Mouse (Mus musculus) midbrain, embryonic 12.5 days (tissue): ENCODE measurements around the gene Ttc6. TPM values are rescaled to one million over a fixed set of nuclear protein-coding genes. Genes with fewer than 3 reads are reported as not detected.

Source experiments
- ATAC-seq: fragments of 200-750 bp; cut with Nextera tagmentation; 2 replicates; pipeline ENCODE4 v1.8.0; 2017; ENCODE audit warnings: low read depth, moderate TSS enrichment, moderate library complexity; ENCODE audit not compliant: low FRiP score
- H3K27ac ChIP-seq: fragments of 300-500 bp; sonication (generic); replicated peaks from 2 replicates; pipeline ENCODE4 v1.5.1; 2016; ENCODE audit warnings: mild to moderate bottlenecking
- H3K27me3 ChIP-seq: fragments of 300-500 bp; sonication (generic); 2 replicates; pipeline ENCODE4 v1.6.1; 2016; ENCODE audit warnings: mild to moderate bottlenecking
- H3K36me3 ChIP-seq: fragments of 300-500 bp; sonication (generic); 2 replicates; pipeline ENCODE4 v1.6.1; 2016
- H3K4me1 ChIP-seq: fragments of 300-500 bp; sonication (generic); 2 replicates; pipeline ENCODE4 v1.6.1; 2016
- H3K4me2 ChIP-seq: fragments of 300-500 bp; sonication (generic); replicated peaks from 2 replicates; pipeline ENCODE4 v1.6.1; 2016; ENCODE audit warnings: mild to moderate bottlenecking, moderate library complexity
- H3K4me3 ChIP-seq: fragments of 300-500 bp; sonication (generic); 2 replicates; pipeline ENCODE4 v1.5.1; 2016; ENCODE audit warnings: mild to moderate bottlenecking
- H3K9ac ChIP-seq: fragments of 300-500 bp; sonication (generic); replicated peaks from 2 replicates; pipeline ENCODE4 v1.6.1; 2016; ENCODE audit warnings: mild to moderate bottlenecking, moderate library complexity
- H3K9me3 ChIP-seq: fragments of 300-500 bp; sonication (generic); 2 replicates; pipeline ENCODE4 v1.6.1; 2016; ENCODE audit warnings: mild to moderate bottlenecking
- WGBS: fragments of 180-500 bp; shearing (Covaris S2); methylation state at CpG from one replicate; pipeline ENCODE4 v1.1.7; 2016; 5-methylcytosine and 5-hydroxymethylcytosine counted together
- polyA plus RNA-seq: library from polyadenylated mRNA; unstranded; fragments of >200 nt; fragmentation: Nextera tagmentation; extraction: Ambion mirVana; gene quantifications from 2 replicates; pipeline ENCODE4 v1.2.1, GENCODE M21; 2016

The Ttc6 gene
- polyA plus RNA-seq, 1 experiment from 2014 or later, result 3.6 TPM

- Histone ChIP-seq H3K27ac (no peak overlapping the region), H3K4me1 (no peaks in the 10 kb centered on the region), H3K9ac (no peak overlapping the region), H3K9me3 (no peaks in the 10 kb centered on the region), H3K4me3 (no peak overlapping the region), H3K36me3 (no peaks in the 10 kb centered on the region), H3K27me3 (no peaks in the 10 kb centered on the region), H3K4me2 (no peak overlapping the region)
- WGBS, result 69% methylated on average over 5 of the region's 5 CpGs
- no peak for ATAC-seq
Measured at GRCm38 (mm10) chr12:57607624-57608023, 43.7 kb downstream of the Ttc6 start.

DNA sequence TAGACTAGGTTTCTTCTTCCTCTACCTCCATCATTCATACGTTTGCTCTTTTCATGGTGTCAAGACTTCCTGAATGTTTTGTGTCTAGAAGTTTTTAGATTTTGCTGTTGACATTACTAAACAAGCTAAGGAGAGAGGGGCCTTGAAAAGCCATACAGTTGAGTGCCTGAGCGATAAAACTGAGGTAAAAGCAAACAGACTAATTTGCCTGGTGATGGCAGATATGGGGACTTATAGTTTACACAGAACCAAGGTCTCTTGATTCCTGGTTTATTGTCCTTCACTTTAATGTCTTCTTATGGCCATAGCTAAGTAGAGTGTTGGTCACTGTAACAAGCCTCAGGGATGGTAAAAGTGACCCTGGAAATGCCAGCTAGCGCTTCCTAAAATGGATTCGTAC lies 51.2 kb downstream of the Ttc6 start:
- Histone ChIP-seq H3K4me1 (no peaks in the 10 kb centered on the region), H3K4me2 (no peak overlapping the region)
- 88% methylated on average over 4 of the region's 4 CpGs for WGBS

DNA sequence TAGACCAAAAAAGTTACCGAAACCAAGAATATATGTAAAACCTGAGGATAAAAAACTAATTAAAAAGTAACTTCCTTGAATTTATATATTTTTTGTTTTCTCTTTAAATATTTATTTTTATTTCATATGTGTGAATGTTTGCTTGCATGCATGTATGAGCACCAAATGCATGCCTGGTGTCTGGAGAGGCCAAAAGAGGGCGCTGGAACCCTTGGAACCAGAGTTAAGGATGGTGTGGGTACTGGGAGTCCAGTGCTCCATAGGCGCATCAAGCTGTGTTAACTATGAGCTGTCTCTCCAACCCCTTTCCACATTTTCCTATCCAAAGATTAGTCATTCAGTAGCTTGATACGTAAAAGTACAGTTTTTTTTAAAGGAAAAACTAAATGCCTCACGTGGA lies 58.1 kb downstream of the Ttc6 start:
- no peak overlapping the region for H3K4me2 ChIP-seq
- no peak overlapping the region for H3K4me3 ChIP-seq
- no peak for ATAC-seq
- no peak overlapping the region for H3K9ac ChIP-seq
- no peaks in the 10 kb centered on the region for H3K36me3 ChIP-seq
- no peaks in the 10 kb centered on the region for H3K27me3 ChIP-seq
- WGBS, result 70% methylated on average over 5 of the region's 5 CpGs
- no peak overlapping the region for H3K27ac ChIP-seq
- H3K9me3 ChIP-seq, result no peaks in the 10 kb centered on the region
- no peaks in the 10 kb centered on the region for H3K4me1 ChIP-seq

More for the DNA sequence above, 51.2 kb downstream of the Ttc6 start:
- Histone ChIP-seq H3K36me3 (no peaks in the 10 kb centered on the region), H3K4me3 (no peak overlapping the region), H3K27ac (no peak overlapping the region), H3K9ac (no peak overlapping the region), H3K9me3 (no peaks in the 10 kb centered on the region), H3K27me3 (no peaks in the 10 kb centered on the region)
- no peak for ATAC-seq

DNA sequence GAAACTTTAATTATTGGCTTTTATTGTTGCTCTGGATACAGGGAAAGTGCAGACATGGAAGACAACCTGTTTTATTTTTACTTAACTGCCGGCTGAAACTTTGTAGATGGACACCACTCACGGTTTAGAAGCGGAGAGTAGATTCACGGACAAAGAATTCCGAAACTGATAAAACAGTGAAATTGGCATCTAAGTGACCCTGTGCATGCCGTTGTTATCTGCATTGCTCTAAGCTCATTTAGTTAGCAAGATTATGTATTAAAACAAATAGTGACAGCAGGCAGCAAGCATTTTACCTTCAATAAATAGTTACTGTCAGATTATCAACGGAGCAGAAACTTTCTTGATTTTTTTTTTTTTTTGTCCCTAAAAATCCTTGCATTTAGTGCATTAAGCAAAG lies 59.4 kb downstream of the Ttc6 start:
- H3K4me2 ChIP-seq, result no peak overlapping the region
- H3K9ac ChIP-seq, result no peak overlapping the region
- no peaks in the 10 kb centered on the region for H3K9me3 ChIP-seq
- ATAC-seq, result no peak
- H3K27me3 ChIP-seq, result no peaks in the 10 kb centered on the region
- WGBS, result 56% methylated on average over 7 of the region's 7 CpGs
- no peak overlapping the region for H3K27ac ChIP-seq
- H3K4me3 ChIP-seq, result no peak overlapping the region
- H3K36me3 ChIP-seq, result no peaks in the 10 kb centered on the region
- H3K4me1 ChIP-seq, result no peaks in the 10 kb centered on the region

DNA sequence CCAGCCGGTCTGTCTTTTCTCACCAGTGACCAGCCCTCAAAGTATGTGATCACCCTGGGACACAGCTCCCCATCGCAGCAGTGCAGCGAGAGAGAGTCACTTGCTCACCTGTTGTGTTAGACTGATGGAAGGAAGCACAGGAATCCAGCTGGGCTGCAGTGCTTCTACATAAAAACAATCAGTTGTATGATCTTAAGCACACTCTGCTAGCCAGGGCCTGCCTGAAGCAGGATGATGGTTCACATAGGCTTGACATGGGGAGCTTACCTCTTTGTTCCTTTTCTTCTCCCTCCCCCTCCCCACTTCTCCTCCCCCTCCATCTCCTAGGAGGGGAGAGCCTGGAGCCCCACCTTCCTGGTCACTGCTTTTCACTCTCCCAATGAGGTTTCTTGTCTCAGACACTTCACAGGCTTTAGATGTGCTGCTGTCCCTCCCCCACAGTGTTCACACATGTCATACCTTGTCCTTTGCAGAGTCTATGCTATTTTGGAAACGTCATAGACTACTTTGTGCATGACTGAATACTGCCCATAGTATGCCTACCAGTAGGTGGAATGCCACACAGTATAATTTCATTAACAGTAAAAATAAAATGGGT lies 60.2 kb downstream of the Ttc6 start:
- no peaks in the 10 kb centered on the region for H3K27me3 ChIP-seq
- no peak overlapping the region for H3K9ac ChIP-seq
- H3K4me2 ChIP-seq, result no peak overlapping the region
- WGBS, result 26% methylated on average over 4 of the region's 4 CpGs
- peak; percentile 30; the same call in 1 of the 2 replicates for ATAC-seq
- no peaks in the 10 kb centered on the region for H3K36me3 ChIP-seq
- H3K4me1 ChIP-seq, result no peaks in the 10 kb centered on the region
- no peaks in the 10 kb centered on the region for H3K9me3 ChIP-seq
- H3K4me3 ChIP-seq, result no peak overlapping the region
- H3K27ac ChIP-seq, result no peak overlapping the region

- no peaks in the 10 kb centered on the region for H3K9me3 ChIP-seq
- H3K36me3 ChIP-seq, result no peaks in the 10 kb centered on the region
- no peak overlapping the region for H3K9ac ChIP-seq
- H3K4me3 ChIP-seq, result no peak overlapping the region
- H3K4me1 ChIP-seq, result no peaks in the 10 kb centered on the region
- ATAC-seq, result no peak
- 88% methylated on average over 4 of the region's 4 CpGs for WGBS
- H3K4me2 ChIP-seq, result no peak overlapping the region
- H3K27ac ChIP-seq, result no peak overlapping the region
- H3K27me3 ChIP-seq, result no peaks in the 10 kb centered on the region
Measured at GRCm38 (mm10) chr12:57650011-57650410, 86.1 kb downstream of the Ttc6 start.

DNA sequence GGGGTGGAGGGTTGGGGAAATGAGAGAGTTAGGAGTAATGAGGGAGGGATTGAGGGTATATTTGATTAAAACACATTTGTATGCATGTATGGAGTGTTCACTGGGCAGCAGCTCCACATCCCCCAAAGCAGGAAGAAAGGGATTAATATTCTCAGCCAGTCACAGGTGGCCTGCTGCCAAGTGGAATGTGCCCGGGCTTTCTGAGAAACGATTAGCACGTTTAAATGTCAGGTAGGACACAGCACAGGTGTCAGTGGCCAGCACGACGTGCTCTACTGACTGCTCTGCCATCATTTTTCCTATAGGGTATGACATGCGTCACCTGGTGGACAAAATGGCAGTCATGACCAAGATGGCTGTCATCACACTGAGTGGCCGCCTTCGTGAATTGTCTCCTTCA lies 86.8 kb downstream of the Ttc6 start:
- H3K4me2 ChIP-seq, result no peak overlapping the region
- H3K9me3 ChIP-seq, result no peaks in the 10 kb centered on the region
- H3K9ac ChIP-seq, result no peak overlapping the region
- no peak for ATAC-seq
- no peak overlapping the region for H3K4me3 ChIP-seq
- no peaks in the 10 kb centered on the region for H3K27me3 ChIP-seq
- no peaks in the 10 kb centered on the region for H3K4me1 ChIP-seq
- H3K27ac ChIP-seq, result no peak overlapping the region
- 88% methylated on average over 8 of the region's 8 CpGs for WGBS
- no peaks in the 10 kb centered on the region for H3K36me3 ChIP-seq

DNA sequence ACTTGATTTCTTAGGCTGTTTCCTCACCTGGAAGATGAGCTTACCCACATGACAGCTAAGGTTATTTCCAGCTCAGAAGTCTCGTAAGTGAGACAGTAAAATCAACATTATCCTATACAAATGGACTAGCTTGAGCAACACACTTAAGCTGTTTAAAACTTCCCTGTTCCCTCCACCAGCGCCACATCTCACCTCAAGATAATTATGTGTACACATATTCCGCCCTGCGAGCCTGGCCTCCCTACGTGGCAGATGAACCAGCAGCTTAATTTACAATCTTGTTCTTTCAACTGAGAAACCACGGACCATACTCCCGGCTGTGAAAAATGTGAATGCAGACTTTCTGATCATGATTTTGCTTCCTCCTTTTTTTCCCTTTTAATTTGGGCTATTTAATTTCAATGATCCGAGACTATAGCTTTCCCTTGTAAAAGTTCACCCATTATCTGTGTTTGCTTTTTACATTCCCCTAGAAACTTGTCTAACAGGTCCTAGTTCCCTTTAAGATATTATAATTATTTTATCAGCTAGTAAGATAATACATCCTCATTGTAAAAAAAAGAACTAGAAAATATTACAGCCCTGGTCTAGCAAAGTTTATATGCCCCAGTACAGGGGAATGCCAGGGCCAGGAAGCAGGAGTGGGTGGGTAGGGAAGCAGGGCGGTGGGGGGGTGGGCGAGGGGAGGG lies 99.2 kb downstream of the Ttc6 start:
- Histone ChIP-seq H3K27me3 (no peaks in the 10 kb centered on the region), H3K27ac (no peak overlapping the region), H3K4me2 (no peak overlapping the region), H3K9ac (no peak overlapping the region), H3K4me1 (no peaks in the 10 kb centered on the region), H3K9me3 (no peaks in the 10 kb centered on the region), H3K36me3 (no peaks in the 10 kb centered on the region), H3K4me3 (no peak overlapping the region)
- 76% methylated on average over 10 of the region's 10 CpGs for WGBS
- ATAC-seq, result no peak

DNA sequence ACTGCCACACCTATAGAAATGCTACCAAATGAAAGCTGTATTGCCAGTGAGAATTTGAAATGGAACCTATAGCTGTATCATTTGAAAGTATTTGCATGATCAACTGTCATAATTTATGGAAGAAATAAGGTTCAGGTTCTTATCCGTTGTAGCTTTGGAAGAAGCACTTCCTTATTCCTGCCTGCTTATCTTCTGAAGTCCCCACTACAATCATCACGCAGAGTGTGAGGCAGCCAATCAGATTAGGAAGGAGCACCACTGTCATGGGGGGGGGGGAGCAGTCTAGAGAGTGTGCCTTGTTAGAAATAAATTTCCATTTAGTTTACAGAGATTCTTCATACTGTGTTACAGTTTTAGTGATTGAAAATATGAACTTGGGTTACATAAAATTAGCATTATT lies 108.5 kb downstream of the Ttc6 start:
- Histone ChIP-seq H3K27me3 (no peaks in the 10 kb centered on the region), H3K4me2 (no peak overlapping the region), H3K9me3 (no peaks in the 10 kb centered on the region), H3K36me3 (no peaks in the 10 kb centered on the region), H3K4me1 (no peaks in the 10 kb centered on the region), H3K27ac (no peak overlapping the region), H3K9ac (no peak overlapping the region), H3K4me3 (no peak overlapping the region)
- ATAC-seq, result no peak
- 87% methylated on average over 2 of the region's 2 CpGs for WGBS

- ATAC-seq, result 0 out of 2 replicates have a peak, but pooled peaks have one; percentile 27
- WGBS, result 38% methylated on average over 9 of the region's 9 CpGs
Measured at GRCm38 (mm10) chr12:57684967-57685423, 121.1 kb downstream of the Ttc6 start.

DNA sequence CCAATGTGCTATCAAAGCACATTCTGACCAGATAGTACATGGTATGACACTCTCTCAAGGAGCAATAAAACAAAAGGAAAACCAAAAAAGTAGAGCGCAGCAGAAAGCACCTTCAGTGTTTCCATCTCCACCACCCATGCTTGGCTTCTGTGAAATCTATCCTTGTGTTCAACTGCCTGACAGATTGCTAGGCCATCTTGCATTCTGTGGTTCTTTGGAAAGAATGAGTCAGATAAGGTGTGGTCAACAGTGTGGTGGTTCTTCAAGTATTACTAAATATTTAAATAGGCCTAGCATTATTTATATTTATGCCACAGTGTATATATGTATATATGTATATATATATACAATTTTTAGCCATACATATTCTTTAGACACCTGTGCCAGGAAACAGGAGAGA lies 146.1 kb downstream of the Ttc6 start:
- no peak overlapping the region for H3K4me2 ChIP-seq
- no peak overlapping the region for H3K4me3 ChIP-seq
- no peaks in the 10 kb centered on the region for H3K36me3 ChIP-seq
- H3K4me1 ChIP-seq, result peaks cover 7% of the 10 kb centered on the region; the same call in 1 of the 2 replicates
- H3K27ac ChIP-seq, result no peak overlapping the region
- 97% methylated on average over 1 of the region's 1 CpGs for WGBS
- H3K9ac ChIP-seq, result no peak overlapping the region
- no peaks in the 10 kb centered on the region for H3K27me3 ChIP-seq
- ATAC-seq, result no peak
- H3K9me3 ChIP-seq, result no peaks in the 10 kb centered on the region

More at GRCm38 (mm10) chr12:57684967-57685423, 121.1 kb downstream of the Ttc6 start:
- Histone ChIP-seq H3K27ac (no peak overlapping the region), H3K9ac (no peak overlapping the region), H3K9me3 (no peaks in the 10 kb centered on the region), H3K36me3 (no peaks in the 10 kb centered on the region), H3K27me3 (no peaks in the 10 kb centered on the region), H3K4me1 (peaks cover 4% of the 10 kb centered on the region; the same call in 1 of the 2 replicates), H3K4me3 (no peak overlapping the region), H3K4me2 (no peak overlapping the region)

DNA sequence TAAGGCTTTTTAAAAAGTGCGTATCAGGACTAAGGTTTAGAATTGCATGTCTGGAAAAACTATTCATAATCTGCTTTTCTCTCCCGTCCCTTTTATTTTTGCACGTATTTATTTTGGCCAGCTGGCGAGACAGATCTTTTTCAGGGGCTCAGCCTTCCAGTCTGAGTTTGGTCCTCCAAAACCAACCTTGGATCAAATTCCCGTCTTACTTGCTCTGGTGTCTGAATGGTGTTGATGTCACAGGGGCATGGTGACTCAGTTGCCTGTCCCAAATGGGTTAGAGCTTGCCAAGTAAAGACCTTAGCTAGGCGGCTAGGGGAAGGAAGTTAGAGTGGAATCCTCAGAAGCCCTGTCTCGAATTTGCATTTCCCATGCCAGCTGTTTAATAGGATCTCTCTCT lies 200.8 kb downstream of the Ttc6 start:
- no peak overlapping the region for H3K4me2 ChIP-seq
- H3K27ac ChIP-seq, result no peak overlapping the region
- H3K9me3 ChIP-seq, result no peaks in the 10 kb centered on the region
- no peak for ATAC-seq
- H3K4me3 ChIP-seq, result no peak overlapping the region
- H3K36me3 ChIP-seq, result no peaks in the 10 kb centered on the region
- no peak overlapping the region for H3K9ac ChIP-seq
- no peaks in the 10 kb centered on the region for H3K4me1 ChIP-seq
- WGBS, result 74% methylated on average over 7 of the region's 7 CpGs
- no peaks in the 10 kb centered on the region for H3K27me3 ChIP-seq
